Mouse (Mus musculus): ENCODE results near the gene Rrp12. TPM values are rescaled to one million over a fixed set of nuclear protein-coding genes. Genes with fewer than 3 reads are reported as not detected.
A peak's percentile ranks its signal among the peaks of the same experiment; 100 is the strongest.

The Rrp12 gene
- polyA plus RNA-seq, 1 experiment from 2014 or later = 7.4 TPM

DNA sequence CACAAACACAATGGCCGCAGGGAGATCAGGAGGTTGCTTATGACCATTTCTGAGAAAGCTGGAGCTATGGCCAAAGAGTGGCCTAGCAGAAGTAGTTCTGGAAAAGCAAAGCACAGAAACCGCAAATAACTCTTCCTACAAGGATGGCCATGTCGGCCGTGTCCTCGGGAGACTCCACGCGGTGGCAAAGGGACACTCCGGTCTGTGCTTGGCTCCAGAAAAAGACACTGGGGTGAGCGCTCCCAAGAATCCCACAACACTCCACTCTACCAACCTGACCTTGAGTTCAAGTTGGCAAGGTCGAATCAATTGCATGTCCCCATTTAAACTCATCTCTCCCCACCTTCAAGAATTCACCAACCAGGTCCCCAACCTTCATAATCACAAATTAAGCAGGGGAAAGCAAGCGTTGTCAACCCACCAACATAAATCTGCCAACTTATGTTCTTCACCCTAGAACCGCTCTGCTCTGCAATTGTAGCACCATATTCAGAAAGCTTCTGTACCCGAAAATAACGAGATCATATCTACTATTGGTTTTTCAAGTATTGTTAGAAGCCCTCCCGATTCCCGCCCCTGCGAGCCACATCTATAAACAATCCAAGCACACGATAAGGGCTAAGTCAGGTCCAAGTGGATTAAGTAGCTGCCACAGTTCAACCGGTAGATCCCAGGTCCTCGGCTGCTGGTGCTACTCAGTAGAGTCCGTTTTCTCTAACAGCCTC, 49.4 kb downstream of the Rrp12 start:
- Histone ChIP-seq H3K4me2 (peak overlapping the region; percentile 93), H3K27ac (peak overlapping the region; percentile 90), H3K9me3 (replicated peaks) (no peaks in the 10 kb centered on the region), H3K4me1 (replicated peaks) (peaks cover 12% of the 10 kb centered on the region), H3K36me3 (no peaks in the 10 kb centered on the region), H3K27me3 (no peaks in the 10 kb centered on the region), H3K4me3 (peak overlapping the region; percentile 79), H3K9ac (peak overlapping the region; percentile 75)
- no peak for ATAC-seq (replicated peaks; ENCODE audit: insufficient number of reproducible peaks, insufficient read depth, low FRiP score, low read depth)
- WGBS = 11% methylated on average over 21 of the region's 21 CpGs

DNA sequence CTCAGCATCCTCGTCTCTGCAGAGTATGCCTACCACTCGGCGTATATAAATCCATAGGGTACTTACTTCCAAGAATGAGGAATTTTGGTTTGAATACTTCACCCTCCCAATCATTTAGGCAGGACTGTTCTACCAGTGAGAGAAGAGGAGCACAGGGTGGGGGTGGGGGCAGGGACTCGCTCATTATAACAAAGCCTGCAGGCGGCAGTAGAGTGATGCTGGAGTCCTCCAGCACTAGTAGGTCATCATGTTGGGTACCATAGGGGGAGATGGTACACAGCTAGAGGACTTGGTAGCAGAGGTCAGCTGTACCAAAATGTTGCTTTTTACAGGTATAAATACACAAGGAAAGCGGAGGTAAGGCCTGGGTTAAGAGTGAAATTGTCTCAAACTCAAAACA, 51.6 kb downstream of the Rrp12 start:
- ATAC-seq (replicated peaks; ENCODE audit: insufficient number of reproducible peaks, insufficient read depth, low FRiP score, low read depth) = no peak
- WGBS = 80% methylated on average over 6 of the region's 6 CpGs
- H3K4me2 ChIP-seq = no peak overlapping the region
- H3K36me3 ChIP-seq = no peaks in the 10 kb centered on the region
- no peaks in the 10 kb centered on the region for H3K27me3 ChIP-seq
- no peak overlapping the region for H3K4me3 ChIP-seq
- H3K4me1 ChIP-seq (replicated peaks) = peaks cover 16% of the 10 kb centered on the region
- no peak overlapping the region for H3K9ac ChIP-seq
- no peaks in the 10 kb centered on the region for H3K9me3 ChIP-seq (replicated peaks)
- H3K27ac ChIP-seq = no peak overlapping the region

DNA sequence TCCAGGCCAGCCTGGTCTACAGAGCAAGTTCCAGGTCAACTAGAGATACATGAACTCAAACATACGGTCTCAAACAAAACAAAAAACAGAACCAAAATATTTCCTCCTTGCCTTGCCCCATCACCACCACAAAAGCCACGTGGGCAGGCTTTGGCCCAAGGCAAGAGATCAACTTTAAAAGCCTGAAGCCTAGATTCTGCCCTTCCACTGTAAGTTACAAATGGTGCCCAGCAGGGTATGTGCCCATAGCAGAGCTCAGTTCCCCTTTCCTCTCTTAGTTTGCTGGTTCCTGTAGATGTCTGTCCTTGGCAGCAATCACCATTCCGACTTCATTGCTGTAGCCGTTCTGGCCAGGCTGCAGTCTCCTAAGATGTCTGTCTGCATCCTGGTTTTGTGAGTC, 53.3 kb downstream of the Rrp12 start:
- no peak overlapping the region for H3K9ac ChIP-seq
- peaks cover 21% of the 10 kb centered on the region for H3K4me1 ChIP-seq (replicated peaks)
- no peaks in the 10 kb centered on the region for H3K9me3 ChIP-seq (replicated peaks)
- WGBS = 77% methylated on average over 4 of the region's 4 CpGs
- H3K4me3 ChIP-seq = no peak overlapping the region
- H3K27ac ChIP-seq = no peak overlapping the region
- no peaks in the 10 kb centered on the region for H3K36me3 ChIP-seq
- no peak overlapping the region for H3K4me2 ChIP-seq
- no peak for ATAC-seq (replicated peaks; ENCODE audit: insufficient number of reproducible peaks, insufficient read depth, low FRiP score, low read depth)
- no peaks in the 10 kb centered on the region for H3K27me3 ChIP-seq

DNA sequence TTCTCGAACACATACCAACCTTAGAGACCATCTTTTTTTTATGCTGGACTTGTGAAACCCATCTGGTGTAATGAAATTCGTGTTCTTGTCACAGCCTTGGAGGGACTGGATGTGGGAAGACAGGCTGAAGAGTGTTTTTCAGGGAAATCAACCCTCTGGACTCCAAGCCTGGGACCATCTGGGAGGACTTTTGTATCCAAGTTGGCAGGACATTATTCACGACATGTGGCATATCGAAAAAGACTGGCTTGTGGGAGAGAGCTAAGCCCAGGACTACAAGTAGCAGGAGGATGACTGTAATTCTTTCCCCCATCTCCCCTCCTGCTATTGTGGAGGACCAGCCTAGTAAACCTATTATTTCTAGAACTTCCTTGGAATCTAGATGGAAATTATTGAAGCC, 53.8 kb downstream of the Rrp12 start:
- H3K9me3 ChIP-seq (replicated peaks) = no peaks in the 10 kb centered on the region
- no peak for ATAC-seq (replicated peaks; ENCODE audit: insufficient number of reproducible peaks, insufficient read depth, low FRiP score, low read depth)
- H3K27me3 ChIP-seq = no peaks in the 10 kb centered on the region
- no peak overlapping the region for H3K27ac ChIP-seq
- H3K4me1 ChIP-seq (replicated peaks) = peaks cover 24% of the 10 kb centered on the region
- H3K9ac ChIP-seq = no peak overlapping the region
- WGBS = 81% methylated on average over 4 of the region's 4 CpGs
- no peaks in the 10 kb centered on the region for H3K36me3 ChIP-seq
- H3K4me3 ChIP-seq = no peak overlapping the region
- H3K4me2 ChIP-seq = no peak overlapping the region

DNA sequence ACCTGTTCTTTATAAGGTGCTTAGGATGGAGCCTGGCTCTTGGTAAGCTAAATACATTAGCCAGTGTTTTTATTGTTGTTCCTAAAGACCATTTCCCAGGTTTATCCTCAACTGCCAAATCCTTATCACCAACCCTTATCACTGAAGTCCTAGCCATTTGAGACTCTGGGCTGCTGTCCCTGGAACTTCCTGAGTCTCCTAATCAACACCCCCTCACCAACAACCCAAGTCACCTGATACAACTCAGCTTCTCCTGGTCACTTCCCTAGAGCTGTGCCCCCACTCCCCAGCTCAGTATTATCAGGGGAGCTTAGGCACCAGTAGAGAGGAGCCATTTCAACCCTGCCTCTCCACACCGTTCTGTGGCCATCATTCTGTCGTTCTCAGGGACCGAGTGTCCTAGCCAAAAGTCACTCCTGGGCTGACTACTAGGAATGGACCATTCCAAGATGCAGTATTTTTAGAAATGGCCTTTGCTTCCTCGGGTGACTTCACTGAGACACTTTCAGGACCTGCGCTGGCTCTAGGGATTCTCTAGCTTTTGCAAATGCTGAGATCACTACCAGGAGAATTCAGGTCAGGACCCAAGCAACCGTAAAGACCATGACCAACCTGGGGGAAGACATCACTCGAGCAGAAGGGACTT, 54.7 kb downstream of the Rrp12 start:
- no peak overlapping the region for H3K4me2 ChIP-seq
- no peak overlapping the region for H3K4me3 ChIP-seq
- WGBS = 33% methylated on average over 7 of the region's 7 CpGs
- no peak overlapping the region for H3K27ac ChIP-seq
- H3K4me1 ChIP-seq (replicated peaks) = peaks cover 24% of the 10 kb centered on the region
- 0 out of 2 replicates have a peak, but pooled peaks have one; percentile 19 for ATAC-seq (replicated peaks; ENCODE audit: insufficient number of reproducible peaks, insufficient read depth, low FRiP score, low read depth)
- no peak overlapping the region for H3K9ac ChIP-seq
- no peaks in the 10 kb centered on the region for H3K36me3 ChIP-seq
- H3K9me3 ChIP-seq (replicated peaks) = no peaks in the 10 kb centered on the region
- H3K27me3 ChIP-seq = no peaks in the 10 kb centered on the region

DNA sequence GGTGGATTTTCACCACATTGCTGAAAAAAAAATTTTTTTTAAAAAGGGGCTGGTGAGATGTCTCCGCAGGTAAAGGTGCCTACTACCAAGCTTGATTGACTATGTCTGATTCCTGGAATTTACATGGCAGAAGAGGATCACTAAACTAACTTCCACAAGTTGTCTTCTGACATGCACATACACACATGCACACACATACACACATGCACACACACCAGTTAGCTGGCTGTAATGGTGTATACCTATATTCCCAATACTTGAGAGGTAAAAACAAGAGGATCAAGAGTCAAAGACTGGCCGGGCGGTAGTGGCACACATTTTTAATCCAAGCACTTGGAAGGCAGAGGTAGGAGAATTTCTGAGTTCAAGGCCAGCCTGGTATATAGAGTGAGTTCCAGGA, 56.3 kb downstream of the Rrp12 start:
- WGBS = 93% methylated on average over 3 of the region's 3 CpGs

DNA sequence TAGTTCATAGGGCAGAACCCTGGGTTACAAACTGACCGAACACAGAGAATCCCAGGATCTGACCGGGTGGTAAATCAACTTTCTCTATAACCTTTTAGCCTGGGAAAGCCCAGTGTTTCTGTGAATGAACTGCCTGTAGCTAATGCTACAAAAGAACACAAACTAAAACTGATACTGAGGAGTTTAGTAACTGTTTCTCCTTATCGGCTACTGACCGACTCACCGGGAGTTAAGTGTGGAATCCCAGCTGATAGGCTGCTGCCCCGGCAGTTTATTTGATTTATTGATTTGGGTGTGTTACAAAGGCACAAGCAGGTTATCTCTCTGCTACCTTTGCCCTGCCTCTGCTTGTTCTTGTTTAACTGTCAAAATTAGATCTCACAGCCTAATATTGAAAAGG, 57.2 kb downstream of the Rrp12 start:
- Histone ChIP-seq H3K4me1 (replicated peaks) (peaks cover 26% of the 10 kb centered on the region), H3K9ac (no peak overlapping the region), H3K27me3 (no peaks in the 10 kb centered on the region), H3K36me3 (no peaks in the 10 kb centered on the region), H3K4me2 (no peak overlapping the region), H3K9me3 (replicated peaks) (no peaks in the 10 kb centered on the region), H3K27ac (no peak overlapping the region), H3K4me3 (no peak overlapping the region)
- no peak for ATAC-seq (replicated peaks; ENCODE audit: insufficient number of reproducible peaks, insufficient read depth, low FRiP score, low read depth)
- 48% methylated on average over 6 of the region's 6 CpGs for WGBS

More for the DNA sequence above, 56.3 kb downstream of the Rrp12 start:
- Histone ChIP-seq H3K4me2 (no peak overlapping the region), H3K27me3 (no peaks in the 10 kb centered on the region), H3K9me3 (replicated peaks) (no peaks in the 10 kb centered on the region), H3K4me3 (no peak overlapping the region), H3K27ac (no peak overlapping the region), H3K36me3 (no peaks in the 10 kb centered on the region), H3K4me1 (replicated peaks) (peaks cover 26% of the 10 kb centered on the region), H3K9ac (no peak overlapping the region)
- ATAC-seq (replicated peaks; ENCODE audit: insufficient number of reproducible peaks, insufficient read depth, low FRiP score, low read depth) = no peak

DNA sequence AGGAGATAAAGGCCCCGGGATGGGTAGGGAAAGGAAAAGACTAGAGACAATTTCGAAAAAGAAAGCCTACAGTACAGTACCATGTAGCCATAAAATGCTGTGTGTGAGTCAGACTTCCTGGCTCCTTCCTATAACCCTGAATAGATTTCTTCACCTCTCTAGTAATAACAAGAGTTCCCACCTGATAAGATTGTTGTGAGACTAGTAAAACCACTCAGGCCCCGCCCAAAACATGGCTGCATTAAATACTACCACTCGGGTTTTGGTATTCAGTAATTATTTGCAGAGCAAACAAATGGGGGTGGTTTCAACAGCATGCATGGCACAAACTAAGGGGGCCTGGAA, 58.1 kb downstream of the Rrp12 start:
- no peak overlapping the region for H3K4me3 ChIP-seq
- 24% methylated on average over 4 of the region's 4 CpGs for WGBS
- peak overlapping the region; percentile 29 for H3K4me2 ChIP-seq
- no peak overlapping the region for H3K9ac ChIP-seq
- no peaks in the 10 kb centered on the region for H3K9me3 ChIP-seq (replicated peaks)
- H3K36me3 ChIP-seq = no peaks in the 10 kb centered on the region
- peaks cover 26% of the 10 kb centered on the region for H3K4me1 ChIP-seq (replicated peaks)
- H3K27me3 ChIP-seq = peaks cover 2% of the 10 kb centered on the region
- no peak for ATAC-seq (replicated peaks; ENCODE audit: insufficient number of reproducible peaks, insufficient read depth, low FRiP score, low read depth)
- H3K27ac ChIP-seq = no peak overlapping the region

DNA sequence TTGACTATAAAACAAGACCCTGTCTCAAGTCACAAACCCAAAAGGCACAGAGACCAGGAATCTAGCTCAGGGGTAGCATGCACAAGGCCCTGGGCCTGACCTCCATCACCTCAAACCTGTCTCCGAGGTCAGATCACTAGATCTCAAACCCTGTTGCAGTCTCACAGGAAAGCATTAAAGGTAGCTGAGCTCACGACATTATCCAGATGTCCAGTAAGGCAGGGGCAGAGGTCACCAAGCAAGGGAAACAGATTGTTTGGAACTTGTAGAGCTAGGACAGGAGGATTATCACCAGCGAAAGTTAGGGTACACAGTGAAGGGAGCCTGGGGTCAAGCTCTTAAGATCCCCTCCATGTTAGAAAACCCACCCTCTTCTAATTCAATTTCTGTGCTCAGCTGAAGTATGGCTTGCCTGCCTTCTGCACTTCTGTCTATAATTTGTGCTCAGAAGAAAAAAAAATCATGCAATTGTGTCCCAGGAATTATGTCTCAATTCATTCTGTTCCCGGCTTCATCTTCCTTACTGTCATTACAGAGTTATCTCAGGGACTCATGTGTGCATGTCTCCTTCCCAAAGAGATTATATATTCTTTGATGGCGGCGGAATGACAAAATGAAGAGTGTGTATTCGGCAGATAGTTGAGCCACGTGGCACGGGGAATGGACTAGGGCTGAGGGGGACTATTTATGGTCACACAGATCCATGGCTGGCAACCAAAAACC, 58.6 kb downstream of the Rrp12 start:
- H3K36me3 ChIP-seq = no peaks in the 10 kb centered on the region
- H3K9me3 ChIP-seq (replicated peaks) = no peaks in the 10 kb centered on the region
- H3K9ac ChIP-seq = no peak overlapping the region
- H3K4me3 ChIP-seq = no peak overlapping the region
- peaks cover 7% of the 10 kb centered on the region for H3K27me3 ChIP-seq
- H3K27ac ChIP-seq = no peak overlapping the region
- WGBS = 28% methylated on average over 9 of the region's 9 CpGs
- no peak for ATAC-seq (replicated peaks; ENCODE audit: insufficient number of reproducible peaks, insufficient read depth, low FRiP score, low read depth)
- H3K4me2 ChIP-seq = peak overlapping the region; percentile 29
- H3K4me1 ChIP-seq (replicated peaks) = peaks cover 26% of the 10 kb centered on the region

DNA sequence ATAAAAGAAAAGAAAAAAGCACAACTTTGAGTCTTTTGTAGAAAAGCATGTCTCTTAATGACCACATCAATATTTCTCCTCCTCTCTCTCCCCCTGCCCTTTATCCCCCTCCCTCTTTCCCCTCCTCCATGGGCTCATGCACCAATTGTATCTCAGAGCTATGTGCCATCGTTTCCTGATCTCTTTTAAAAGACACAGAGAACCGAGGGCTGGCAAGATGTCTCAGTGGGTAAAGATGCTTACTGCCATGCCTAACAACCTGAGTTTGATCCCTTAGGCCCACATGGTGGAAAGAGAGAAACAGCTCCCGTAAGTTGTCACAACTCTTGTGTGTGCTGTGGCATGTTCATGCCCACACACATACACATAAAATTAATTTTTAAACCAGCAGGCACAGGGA, 59.3 kb downstream of the Rrp12 start:
- H3K9ac ChIP-seq = no peak overlapping the region
- no peak for ATAC-seq (replicated peaks; ENCODE audit: insufficient number of reproducible peaks, insufficient read depth, low FRiP score, low read depth)
- H3K4me2 ChIP-seq = no peak overlapping the region
- no peak overlapping the region for H3K4me3 ChIP-seq
- peaks cover 13% of the 10 kb centered on the region for H3K27me3 ChIP-seq
- 57% methylated on average over 3 of the region's 3 CpGs for WGBS
- H3K9me3 ChIP-seq (replicated peaks) = no peaks in the 10 kb centered on the region
- H3K36me3 ChIP-seq = no peaks in the 10 kb centered on the region
- peaks cover 31% of the 10 kb centered on the region for H3K4me1 ChIP-seq (replicated peaks)
- H3K27ac ChIP-seq = no peak overlapping the region

DNA sequence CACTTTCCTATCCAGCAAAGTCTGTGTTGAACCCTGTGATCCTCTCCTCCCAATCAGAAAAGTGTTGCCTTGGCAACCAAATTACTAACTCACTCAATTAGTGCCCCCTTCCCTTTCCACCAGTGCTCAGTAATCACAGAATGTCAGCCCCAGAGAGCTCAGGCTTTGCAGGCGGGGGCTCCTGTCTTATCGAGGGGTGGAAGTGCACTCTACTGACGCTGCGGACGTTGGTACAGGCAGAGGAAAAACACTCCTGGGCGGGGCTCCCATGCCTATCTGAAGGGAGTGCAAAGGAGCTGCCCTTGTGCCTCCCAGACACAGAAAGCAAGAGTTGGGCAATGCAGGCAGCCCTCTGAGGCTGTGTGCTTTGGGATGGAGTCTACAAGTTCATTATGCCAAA, 60.2 kb downstream of the Rrp12 start:
- peaks cover 30% of the 10 kb centered on the region for H3K4me1 ChIP-seq (replicated peaks)
- no peaks in the 10 kb centered on the region for H3K36me3 ChIP-seq
- 0 out of 2 replicates have a peak overlapping the region, but pooled peaks have one; percentile 28 for H3K9ac ChIP-seq
- no peak overlapping the region for H3K27ac ChIP-seq
- H3K27me3 ChIP-seq = peaks cover 16% of the 10 kb centered on the region
- no peak overlapping the region for H3K4me3 ChIP-seq
- peak overlapping the region; percentile 43 for H3K4me2 ChIP-seq
- ATAC-seq (replicated peaks; ENCODE audit: insufficient number of reproducible peaks, insufficient read depth, low FRiP score, low read depth) = peak; percentile 79
- no peaks in the 10 kb centered on the region for H3K9me3 ChIP-seq (replicated peaks)
- WGBS = 1% methylated on average over 6 of the region's 6 CpGs

All from heart, embryonic 15.5 days (tissue).